Mouse (Mus musculus) lung, adult 2 months (tissue): Measurements from ENCODE around the gene Nrtn.

Source experiments
- CTCF ChIP-seq: fragments of 200-500 bp; IDR thresholded peaks from 2 replicates; pipeline ENCODE4 v1.5.1; 2011; ENCODE audit warnings: mild to moderate bottlenecking, low read length, control low read depth; ENCODE audit not compliant: insufficient read depth
- POLR2A ChIP-seq: fragments of 200-500 bp; IDR thresholded peaks from 2 replicates; pipeline ENCODE4 v1.6.1; 2011; ENCODE audit warnings: low read depth, mild to moderate bottlenecking, control low read depth, low read length, borderline replicate concordance; ENCODE audit errors: extremely low read depth

DNA sequence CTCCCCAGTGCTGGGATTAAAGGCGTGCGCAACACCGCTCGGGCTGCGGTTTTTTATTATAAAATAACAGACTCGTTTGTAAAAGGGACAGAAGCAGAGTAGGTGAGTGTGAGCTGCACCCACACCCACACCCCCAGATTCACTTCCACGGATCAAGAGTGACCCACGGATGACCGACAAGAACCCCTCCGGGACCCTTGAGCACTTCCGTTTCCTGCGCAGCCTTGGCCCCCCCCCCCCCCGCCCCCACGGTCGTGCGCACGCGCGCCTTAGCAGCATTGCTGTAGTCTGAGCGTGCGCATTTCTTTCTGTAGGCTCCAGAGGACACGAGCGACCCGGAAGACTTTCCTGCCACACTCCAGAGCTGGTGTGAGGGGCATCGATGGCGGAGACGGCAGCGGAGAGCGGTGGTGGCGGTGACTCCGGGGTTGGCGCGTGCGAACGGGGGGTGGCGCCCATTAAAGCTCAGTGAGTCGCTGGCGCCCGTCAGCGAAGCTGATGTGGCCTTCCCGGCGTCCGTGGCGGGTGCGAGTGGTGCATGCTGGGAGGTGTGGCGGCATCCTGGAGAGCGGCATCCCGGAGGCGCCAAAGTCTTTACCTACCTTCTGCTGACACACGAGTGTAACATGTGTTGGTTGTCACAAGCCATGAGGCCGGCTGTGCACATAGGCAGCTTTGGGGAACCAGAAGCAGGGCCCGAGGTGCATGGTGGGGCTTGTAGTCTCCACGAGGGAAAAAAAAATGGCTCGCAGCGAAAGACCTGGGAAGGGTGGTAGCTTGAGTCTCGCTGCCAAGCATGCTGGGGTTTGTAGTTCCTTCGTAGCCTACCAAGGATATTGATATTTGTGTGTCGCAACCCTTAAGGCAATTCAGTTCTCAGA lies 7.4 kb upstream of the Nrtn start, which contains the start of gene Dus3l:
- TF ChIP-seq CTCF (no peak), POLR2A (peak; percentile 94; the same call in 1 of the 2 replicates)
